Mouse (Mus musculus) liver, adult 2 months (tissue): ENCODE measurements around the gene ccdc198. TPM values are rescaled to one million over a fixed set of nuclear protein-coding genes. Genes with fewer than 3 reads are reported as not detected.

Experiments
- DNase-seq: peaks from one replicate; pipeline ENCODE4 v3.0.0-alpha.2; 2011; ENCODE audit warnings: low read depth, low spot score; ENCODE audit errors: extremely low read depth
- H3K27ac ChIP-seq: fragments of 200-500 bp; replicated peaks from 2 replicates; pipeline ENCODE4 v1.5.1; 2012; ENCODE audit warnings: low read depth, mild to moderate bottlenecking, control low read depth, inconsistent platforms, low read length; ENCODE audit not compliant: insufficient read depth
- H3K27me3 ChIP-seq: fragments of 200-500 bp; 2 replicates; pipeline ENCODE4 v1.6.1; 2012; ENCODE audit warnings: mild to moderate bottlenecking, moderate library complexity, low read length, inconsistent platforms; ENCODE audit not compliant: control insufficient read depth, insufficient read depth
- H3K36me3 ChIP-seq: fragments of 200-500 bp; 2 replicates; pipeline ENCODE4 v1.6.1; 2012; ENCODE audit warnings: low read length, inconsistent platforms; ENCODE audit not compliant: control insufficient read depth, insufficient read depth
- H3K4me1 ChIP-seq: fragments of 200-500 bp; 2 replicates; pipeline ENCODE4 v1.6.1; 2011; ENCODE audit warnings: low read length; ENCODE audit not compliant: control insufficient read depth, insufficient read depth
- H3K4me3 ChIP-seq: fragments of 200-500 bp; 2 replicates; pipeline ENCODE4 v1.5.1; 2011; ENCODE audit warnings: low read depth, mild to moderate bottlenecking, control low read depth, low read length, moderate library complexity; ENCODE audit not compliant: insufficient read depth
- H3K79me2 ChIP-seq: fragments of 200-500 bp; 2 replicates; pipeline ENCODE4 v1.6.1; 2012; ENCODE audit warnings: inconsistent platforms, mild to moderate bottlenecking, low read length, moderate library complexity; ENCODE audit not compliant: control insufficient read depth, insufficient read depth
- H3K9ac ChIP-seq: fragments of 200-500 bp; 2 replicates; pipeline ENCODE4 v1.6.1; 2012; ENCODE audit warnings: low read depth, mild to moderate bottlenecking, control low read depth, inconsistent platforms, low read length
- CTCF ChIP-seq: fragments of 200-500 bp; IDR thresholded peaks from 2 replicates; pipeline ENCODE4 v1.5.1; 2011; ENCODE audit warnings: low read depth, low read length, control low read depth
- POLR2A ChIP-seq: fragments of 200-500 bp; IDR thresholded peaks from 2 replicates; pipeline ENCODE4 v1.6.1; 2011; ENCODE audit warnings: low read length, control low read depth; ENCODE audit not compliant: insufficient read depth; ENCODE audit errors: extremely low read depth
- WGBS: fragments of 180-500 bp; shearing (Covaris S2); methylation state at CpG from one replicate; pipeline ENCODE4 v1.1.7; 2018; 5-methylcytosine and 5-hydroxymethylcytosine counted together
- polyA plus RNA-seq: library from polyadenylated mRNA; depleted of rRNA; stranded (reverse); fragments of >200 nt; gene quantifications from 2 replicates; pipeline ENCODE4 v1.2.3, GENCODE M21; 2012
- total RNA-seq: library from RNA; depleted of rRNA; stranded (reverse); fragments of >200 nt; gene quantifications from 2 replicates; pipeline ENCODE4 v1.2.3, GENCODE M21; 2014

ccdc198 gene
- total and polyA plus RNA-seq, 2 experiments: 0.55 TPM; not detected in 1

DNA sequence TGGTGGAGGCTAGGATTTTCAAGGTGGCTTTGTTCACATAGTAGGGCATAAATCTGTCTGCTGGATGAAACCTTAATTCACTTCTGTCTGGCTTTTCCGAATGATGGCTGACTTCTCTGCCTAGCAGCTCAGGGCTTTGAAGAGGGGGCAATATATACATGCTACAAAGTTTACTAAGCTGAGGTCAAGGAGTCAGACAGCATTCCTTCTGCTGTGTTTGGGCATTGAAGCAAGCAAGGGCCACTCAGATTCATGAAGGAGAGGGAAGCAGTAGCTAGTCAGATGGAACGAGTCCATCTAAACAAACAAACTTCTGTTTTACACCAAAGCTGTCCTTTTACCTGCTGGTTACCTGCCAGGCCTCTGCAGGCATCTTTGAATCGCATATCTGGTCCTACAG, 32.4 kb upstream of the ccdc198 start:
- Histone ChIP-seq H3K9ac (no peak overlapping the region), H3K36me3 (no peaks in the 10 kb centered on the region), H3K4me1 (no peaks in the 10 kb centered on the region), H3K27me3 (no peaks in the 10 kb centered on the region), H3K4me3 (no peak overlapping the region), H3K79me2 (no peaks in the 10 kb centered on the region), H3K27ac (no peak overlapping the region)
- WGBS: 51% methylated on average over 3 of the region's 3 CpGs
- TF ChIP-seq POLR2A (no peak), CTCF (no peak)
- DNase-seq: no peak

DNA sequence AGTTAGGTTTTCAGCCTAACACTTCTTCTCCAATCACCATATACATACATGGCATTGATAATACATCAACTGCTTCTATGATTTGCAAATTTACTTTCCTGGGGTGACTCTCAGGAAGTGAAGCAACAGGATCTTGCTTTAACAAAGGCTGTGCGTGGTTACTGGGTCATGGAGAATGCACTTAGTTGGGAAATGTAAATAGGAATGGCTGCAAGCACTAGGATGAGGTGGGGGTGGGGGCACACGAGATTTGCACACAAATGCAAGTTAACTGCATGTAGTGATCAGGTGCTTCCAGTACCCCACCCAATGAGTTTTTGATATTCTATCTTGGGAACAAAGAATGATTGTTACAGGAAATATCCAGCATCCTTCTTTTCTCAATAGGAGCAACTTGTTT, 30.1 kb upstream of the ccdc198 start:
- TF ChIP-seq CTCF: no peak
- TF ChIP-seq POLR2A: no peak
- Histone ChIP-seq H3K9ac (no peak overlapping the region), H3K36me3 (no peaks in the 10 kb centered on the region), H3K27me3 (no peaks in the 10 kb centered on the region), H3K27ac (no peak overlapping the region), H3K4me3 (no peak overlapping the region), H3K4me1 (no peaks in the 10 kb centered on the region), H3K79me2 (no peaks in the 10 kb centered on the region)
- 16% methylated on average over 2 of the region's 2 CpGs for WGBS
- no peak for DNase-seq

DNA sequence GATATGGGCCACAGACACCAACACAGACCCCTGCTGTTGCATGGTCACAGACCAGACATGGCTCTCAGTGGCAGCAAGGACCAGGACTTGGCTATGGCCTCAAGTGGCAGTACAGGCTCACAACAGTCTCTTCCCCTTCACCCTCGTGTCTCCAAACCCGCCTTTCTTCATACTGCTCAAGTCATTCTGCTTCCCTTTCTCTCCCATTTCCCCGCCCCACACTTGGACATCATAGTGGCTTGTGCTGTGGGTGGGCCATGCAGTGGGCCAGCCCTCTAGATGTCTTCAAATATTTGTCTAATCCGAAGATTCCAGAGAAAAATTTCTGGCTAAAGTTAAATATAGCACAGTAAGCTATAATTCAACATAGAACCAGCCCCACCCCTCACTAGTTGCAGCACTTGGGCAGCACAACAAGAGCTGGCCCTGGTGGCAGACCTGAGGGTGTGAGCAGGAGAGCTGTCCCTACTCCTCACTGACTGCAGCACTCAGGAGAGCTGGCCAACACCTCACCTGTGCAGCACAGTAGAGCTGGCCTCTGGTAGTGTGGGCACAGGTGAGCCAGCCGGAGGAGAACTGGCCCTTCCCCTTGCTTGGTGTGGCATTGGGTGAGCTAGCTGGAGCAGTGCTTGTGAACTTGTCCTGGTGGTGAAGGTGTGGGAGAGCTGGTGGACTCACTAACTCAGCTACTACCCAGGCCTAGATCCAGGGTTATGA, 20.2 kb upstream of the ccdc198 start:
- Histone ChIP-seq H3K27ac (no peak overlapping the region), H3K4me3 (no peak overlapping the region), H3K27me3 (no peaks in the 10 kb centered on the region), H3K9ac (no peak overlapping the region), H3K4me1 (no peaks in the 10 kb centered on the region), H3K79me2 (no peaks in the 10 kb centered on the region), H3K36me3 (no peaks in the 10 kb centered on the region)
- DNase-seq: no peak
- TF ChIP-seq CTCF (no peak), POLR2A (no peak)
- WGBS: 70% methylated on average over 5 of the region's 5 CpGs

DNA sequence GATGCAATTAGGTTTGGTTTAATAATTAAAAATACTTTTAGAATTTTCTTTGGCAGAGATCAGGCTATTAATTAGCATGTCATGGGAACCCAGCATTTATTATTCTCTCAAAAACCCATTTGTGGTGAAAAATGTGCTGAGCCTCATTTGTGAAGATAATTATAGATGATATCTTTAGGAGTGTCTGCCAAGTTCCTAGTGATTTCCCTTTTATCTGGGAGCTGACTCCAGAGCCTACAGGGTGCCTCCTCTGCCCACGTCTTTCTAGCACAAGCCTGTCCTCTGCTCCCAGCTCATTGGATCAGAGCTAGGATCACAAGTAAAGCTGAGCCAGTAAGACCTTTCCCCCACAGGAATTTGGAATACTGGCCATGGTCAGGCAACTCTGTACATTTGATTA, 3.8 kb downstream of the ccdc198 start:
- Histone ChIP-seq H3K79me2 (no peaks in the 10 kb centered on the region), H3K27ac (no peak overlapping the region), H3K9ac (no peak overlapping the region), H3K36me3 (no peaks in the 10 kb centered on the region), H3K4me1 (no peaks in the 10 kb centered on the region), H3K27me3 (no peaks in the 10 kb centered on the region), H3K4me3 (no peak overlapping the region)
- 27% methylated on average over 1 of the region's 1 CpGs for WGBS
- no peak for DNase-seq
- TF ChIP-seq CTCF: no peak
- TF ChIP-seq POLR2A: no peak

DNA sequence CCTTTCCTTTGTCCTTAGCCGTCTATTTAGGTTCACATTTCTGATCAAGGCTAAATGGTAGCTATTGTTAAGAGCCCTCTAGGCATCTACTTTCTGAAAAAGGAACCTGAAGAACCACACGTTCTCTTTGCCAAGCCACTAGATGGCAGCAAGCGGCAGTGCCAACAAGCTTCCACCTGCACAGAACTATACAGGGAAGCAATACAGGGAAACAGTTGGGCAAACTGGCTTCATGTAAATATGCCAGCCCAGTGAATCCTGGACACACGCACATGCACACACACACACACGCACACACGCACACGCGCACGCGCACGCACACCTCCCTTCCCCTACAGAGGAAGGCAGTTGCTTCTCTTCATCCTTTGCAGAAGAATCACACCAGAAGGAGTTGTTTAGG, 7.1 kb downstream of the ccdc198 start:
- Histone ChIP-seq H3K79me2 (no peaks in the 10 kb centered on the region), H3K4me1 (no peaks in the 10 kb centered on the region), H3K36me3 (no peaks in the 10 kb centered on the region), H3K27ac (no peak overlapping the region), H3K4me3 (no peak overlapping the region), H3K9ac (no peak overlapping the region), H3K27me3 (no peaks in the 10 kb centered on the region)
- peak; percentile 52 for DNase-seq
- 40% methylated on average over 11 of the region's 11 CpGs for WGBS
- peak; percentile 72 for TF ChIP-seq CTCF
- TF ChIP-seq POLR2A: no peak

DNA sequence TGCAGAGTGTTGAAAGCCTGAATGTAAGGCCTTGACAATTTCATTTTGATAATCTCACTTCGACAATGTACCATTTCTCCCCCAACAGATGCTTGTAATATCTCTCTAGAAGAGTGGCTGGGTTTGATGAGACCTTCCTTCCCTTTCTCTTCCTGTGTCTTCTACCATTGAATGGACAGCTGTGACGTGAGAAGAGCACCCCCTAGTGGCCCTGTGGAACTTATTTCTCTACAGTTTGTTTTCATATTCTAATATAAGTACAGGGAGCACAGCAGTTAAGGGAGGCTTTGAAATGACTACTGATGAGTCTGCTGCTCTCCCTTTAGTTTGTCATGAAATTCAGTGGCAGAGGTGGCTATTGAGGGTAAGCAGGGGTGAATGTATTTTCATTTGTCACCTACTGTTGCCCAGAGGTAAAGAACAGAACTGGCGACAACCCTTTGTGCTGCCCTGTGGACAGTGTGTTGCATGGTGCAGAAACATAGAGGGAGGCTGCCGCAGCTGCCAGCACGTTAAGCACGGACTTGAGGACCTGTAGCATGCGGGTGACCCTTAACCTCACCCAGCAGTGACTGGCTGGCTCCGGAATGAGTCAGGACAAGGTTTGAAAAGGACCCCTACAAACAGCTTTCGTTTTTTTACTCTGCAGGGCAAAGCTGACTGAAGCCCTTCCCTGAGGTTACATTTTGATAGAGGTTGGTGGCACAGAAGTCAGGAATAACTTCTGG, 10.3 kb downstream of the ccdc198 start:
- H3K9ac ChIP-seq: no peak overlapping the region
- H3K4me1 ChIP-seq: no peaks in the 10 kb centered on the region
- no peak overlapping the region for H3K4me3 ChIP-seq
- WGBS: 35% methylated on average over 9 of the region's 9 CpGs
- peak; percentile 63 for DNase-seq
- no peaks in the 10 kb centered on the region for H3K79me2 ChIP-seq
- H3K27ac ChIP-seq: no peak overlapping the region
- no peaks in the 10 kb centered on the region; the same call in 1 of the 2 replicates for H3K27me3 ChIP-seq
- TF ChIP-seq CTCF (peak; percentile 30; the same call in 1 of the 2 replicates), POLR2A (no peak)
- no peaks in the 10 kb centered on the region for H3K36me3 ChIP-seq
